Mouse (Mus musculus): ENCODE data around the gene Ccdc157.
A peak's percentile ranks its signal among the peaks of the same experiment; 100 is the strongest.
"Not testable (repeated sequence)": the region's sequence is repeated elsewhere in the genome, so short reads cannot be mapped to it uniquely, and the experiment has no call there.

The Ccdc157 gene

DNA sequence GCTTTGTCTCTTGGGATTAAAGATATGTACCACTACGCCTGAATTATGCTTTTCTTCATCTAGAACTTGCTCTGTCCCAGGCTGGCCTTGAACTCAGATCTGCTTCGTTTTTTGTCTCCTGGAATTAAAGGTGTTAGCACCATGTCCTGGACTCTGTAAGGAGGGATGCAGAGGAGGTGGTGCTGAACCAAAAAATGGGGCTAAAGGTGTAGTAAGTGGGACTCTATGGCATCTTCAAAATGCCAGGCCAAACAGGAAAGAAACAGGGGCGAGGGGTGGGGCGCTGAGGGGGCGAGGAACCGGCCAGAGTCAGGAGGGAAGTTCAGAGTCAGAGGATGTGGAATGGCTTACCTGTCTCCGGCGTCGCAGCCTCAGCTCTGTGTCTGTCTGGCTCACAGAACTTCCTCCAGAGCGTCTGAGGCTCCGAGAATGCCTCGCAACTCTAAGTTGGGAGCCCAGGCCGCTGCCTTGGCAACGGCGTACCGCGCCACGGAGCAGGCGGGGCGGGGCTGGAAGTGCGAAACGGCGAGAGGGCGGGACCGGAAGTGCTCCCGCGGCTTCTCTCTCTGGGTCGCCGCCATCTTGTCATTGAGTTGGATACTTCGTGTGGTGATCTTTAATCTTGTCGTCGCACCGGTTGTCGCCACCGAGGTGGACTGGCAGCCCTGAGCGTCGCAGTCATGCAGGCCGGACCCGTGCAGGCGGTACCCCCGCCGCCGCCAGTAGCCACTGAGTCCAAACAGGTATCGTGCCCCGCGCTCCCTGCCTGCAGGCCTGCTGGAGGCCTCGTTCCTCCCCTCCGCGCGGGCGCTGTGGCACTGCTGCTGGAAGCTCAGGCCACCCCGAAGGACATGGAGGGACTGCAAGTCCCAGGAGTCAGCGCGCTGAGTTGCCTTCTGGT lies at the start of gene Ccdc157, which contains the start of gene Sf3a1:
Gene Ccdc157 (minus strand): TSS at position 486 of the 901 bp plus-strand sequence.
Gene Sf3a1 (plus strand): TSS at position 543 of the 901 bp plus-strand sequence.
- peak; percentile 82 to 94 for DNase-seq (ENCODE audit: low spot score in 2 of 2)

DNA sequence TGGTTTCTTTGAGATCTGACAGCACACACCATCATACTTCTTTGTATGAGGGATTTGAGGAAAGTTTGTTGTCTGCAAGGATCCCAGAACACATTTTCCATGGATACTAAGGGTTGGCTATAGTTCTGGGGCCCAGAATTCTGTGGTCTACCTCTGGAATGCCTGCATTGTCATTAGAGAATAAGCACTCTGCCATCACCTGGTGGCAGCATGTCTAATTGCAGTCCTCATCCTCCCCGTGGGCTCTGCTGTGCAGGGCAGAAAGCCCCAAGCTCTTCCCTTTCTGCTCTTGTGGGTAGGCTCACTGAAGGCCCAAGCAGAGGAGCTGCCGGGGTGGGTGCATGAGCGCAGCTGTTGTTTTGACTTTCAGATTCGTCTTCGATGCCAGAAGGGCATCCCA lies 49.5 kb upstream of the Ccdc157 start:
- DNase-seq (ENCODE audit: low spot score in 2 of 2): no peak

DNA sequence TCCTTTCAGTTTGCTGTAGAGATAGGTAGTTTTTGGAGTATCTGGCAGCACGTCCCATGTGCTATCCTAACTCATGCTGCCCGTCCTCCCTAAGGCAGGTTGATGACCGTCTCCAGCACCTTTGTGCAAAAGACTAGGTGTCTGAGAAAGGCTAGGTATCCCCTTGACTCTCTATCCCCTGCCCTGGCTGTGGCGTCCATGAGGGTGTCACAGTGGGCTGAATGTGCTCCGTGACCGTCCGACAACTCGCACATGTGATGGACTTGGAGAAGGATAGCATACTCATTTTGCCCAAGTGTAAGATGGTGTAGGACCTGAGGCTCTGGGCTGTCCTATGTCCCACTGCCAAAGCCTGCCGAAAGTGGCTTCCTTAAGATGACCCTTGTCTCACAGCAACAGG lies 47.6 kb upstream of the Ccdc157 start:
- no peak for DNase-seq (ENCODE audit: low spot score in 2 of 2)

DNA sequence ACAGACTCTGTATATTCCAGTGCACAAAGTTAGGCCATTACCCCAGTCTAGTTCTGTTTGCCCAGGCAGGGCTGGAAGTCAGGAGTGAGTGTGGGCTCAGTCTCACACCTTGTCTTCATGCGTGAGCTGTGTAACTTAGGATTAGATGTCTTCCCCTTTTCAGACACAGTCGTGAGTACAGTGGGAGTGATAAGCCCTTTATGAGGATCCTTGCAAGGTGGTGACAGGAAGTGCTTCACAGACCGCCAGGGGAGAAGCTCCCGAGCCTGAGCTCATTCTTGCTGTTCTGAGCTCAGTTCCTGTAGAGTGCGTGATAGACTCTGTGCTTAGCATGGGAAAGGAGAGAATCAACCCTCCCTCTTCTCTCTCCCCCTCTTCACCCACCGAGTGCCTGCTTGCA lies 46.5 kb upstream of the Ccdc157 start:
- no peak for DNase-seq (ENCODE audit: low spot score in 2 of 2)

DNA sequence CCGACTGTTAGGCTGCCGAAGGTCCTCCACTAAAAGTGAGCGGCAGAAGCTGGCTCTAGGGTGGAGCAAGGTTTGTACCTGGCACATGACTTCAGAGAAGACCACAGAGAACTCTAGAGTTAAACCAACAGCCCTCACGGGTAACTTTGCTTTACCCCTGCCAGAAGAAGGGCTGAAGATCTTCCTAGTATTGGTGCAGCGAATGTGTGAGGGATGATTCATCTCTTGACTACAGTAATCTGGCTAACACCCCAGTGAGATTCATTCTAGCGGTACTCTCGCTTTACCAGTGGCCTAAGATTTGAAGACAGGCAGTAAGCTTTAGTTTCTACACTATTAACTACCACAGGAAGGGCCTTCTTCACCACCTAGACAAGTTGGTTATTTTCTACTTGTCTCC lies 45.9 kb upstream of the Ccdc157 start:
- DNase-seq (ENCODE audit: low spot score in 2 of 2): no peak

DNA sequence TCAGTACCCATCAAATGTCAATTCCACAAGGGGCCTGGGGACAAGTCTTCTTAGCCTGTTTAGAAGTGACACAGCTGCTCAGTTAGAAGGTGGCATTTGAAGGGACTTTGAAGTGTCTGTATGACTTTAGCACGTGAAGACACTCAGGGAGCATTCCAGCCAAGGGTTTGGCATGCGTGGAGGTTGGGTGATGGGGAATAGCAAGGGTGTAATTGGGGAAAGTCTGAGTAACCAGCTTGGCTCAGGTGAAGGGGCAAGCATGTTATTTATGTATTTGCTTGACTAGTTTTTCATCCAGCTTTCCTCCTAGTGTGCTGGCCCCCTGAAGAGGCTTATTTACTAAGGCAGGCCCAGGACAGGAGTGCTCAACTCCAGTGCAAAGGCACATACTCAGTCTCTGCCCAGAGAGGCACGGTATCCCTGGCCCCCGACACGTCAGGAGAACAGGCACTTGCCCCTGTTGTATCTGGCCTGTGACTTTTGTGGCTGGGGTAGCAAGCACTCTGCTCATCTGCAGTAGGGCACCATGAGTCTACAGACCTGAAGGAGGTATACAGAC lies 45.1 kb upstream of the Ccdc157 start:
- DNase-seq (ENCODE audit: low spot score in 2 of 2): no peak

DNA sequence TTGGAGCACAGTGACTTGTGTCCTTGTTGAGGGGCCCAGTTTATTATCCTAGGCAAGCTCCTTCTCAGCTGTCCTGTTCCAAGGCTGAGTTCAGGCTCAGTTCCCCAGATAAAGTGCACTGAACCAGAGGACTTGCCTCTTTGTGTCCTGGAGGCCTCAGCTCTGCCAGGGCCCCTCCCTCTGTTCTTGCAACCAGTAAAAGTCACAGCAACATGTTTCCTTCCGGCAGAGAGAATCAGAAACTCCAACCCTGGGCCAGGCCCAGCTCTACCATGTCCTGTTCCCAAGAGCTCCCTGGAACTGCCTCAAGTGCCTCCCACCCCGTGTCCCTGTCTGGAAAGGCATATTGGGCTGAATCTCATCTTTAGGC lies 43.6 kb upstream of the Ccdc157 start:
- DNase-seq (ENCODE audit: low spot score in 2 of 2): no peak

DNA sequence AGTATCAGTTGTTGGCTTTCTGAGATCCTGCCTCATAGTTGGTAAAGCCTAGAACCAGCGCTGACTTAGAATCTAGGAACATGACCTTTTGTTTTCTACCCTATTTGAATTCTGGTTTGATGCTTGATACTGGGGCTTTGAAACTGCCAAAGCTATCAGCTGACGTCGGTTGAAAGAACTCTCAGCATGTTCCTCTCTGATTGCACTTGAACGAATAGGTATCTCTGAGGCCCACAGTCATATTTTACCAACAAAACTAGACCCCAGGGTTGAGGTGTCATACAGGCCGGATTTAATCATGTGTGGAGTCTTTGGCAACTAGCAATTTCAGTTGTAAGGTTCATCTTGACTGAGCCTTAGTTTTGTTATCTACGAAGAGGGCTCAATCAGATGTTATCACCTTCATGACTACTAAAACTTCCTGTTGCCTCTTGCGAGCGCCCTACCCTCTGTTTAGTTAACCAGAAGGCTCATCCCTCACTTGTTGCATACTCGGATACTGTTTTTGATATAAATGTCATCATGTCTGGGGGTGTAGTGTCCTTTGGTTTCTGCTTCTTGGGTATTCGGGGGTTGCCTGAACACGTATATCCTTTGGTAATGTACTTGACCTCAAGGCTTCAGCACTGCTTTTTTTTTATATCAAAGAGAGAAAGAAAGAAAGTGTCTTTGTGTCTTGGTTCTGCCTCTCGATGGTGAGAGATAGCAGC lies 43.1 kb upstream of the Ccdc157 start:
- no peak for DNase-seq (ENCODE audit: low spot score in 2 of 2)

GRCm38 (mm10) chr11:4201981-4202700 lies 42.0 kb upstream of the Ccdc157 start:
- DNase-seq (ENCODE audit: low spot score in 2 of 2): no peak

GRCm38 (mm10) chr11:4197691-4198090 lies 37.6 kb upstream of the Ccdc157 start:
- no peak for DNase-seq (ENCODE audit: low spot score in 2 of 2)

DNA sequence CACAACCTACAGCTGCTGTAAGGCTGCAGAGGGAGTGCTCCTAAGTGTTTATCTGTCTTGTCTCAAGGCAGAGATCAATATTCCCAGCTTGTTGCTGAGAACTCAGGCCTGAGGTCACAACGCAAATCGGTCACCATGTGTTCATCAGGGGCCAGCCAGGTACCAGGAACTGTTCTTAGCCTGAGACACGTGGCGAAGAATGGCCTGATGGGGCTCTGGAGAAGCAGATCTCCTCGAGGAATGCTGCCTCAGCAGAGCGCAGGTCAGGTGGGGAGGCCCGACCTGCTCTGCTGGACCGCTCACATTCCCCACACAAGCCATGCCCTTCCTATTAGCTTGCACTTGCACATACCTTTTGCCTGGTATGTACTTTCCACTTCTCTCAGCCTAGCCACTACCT lies 36.5 kb upstream of the Ccdc157 start:
- no peak for DNase-seq (ENCODE audit: low spot score in 2 of 2)

- no peak for DNase-seq (ENCODE audit: low spot score in 2 of 2)
Measured at GRCm38 (mm10) chr11:4195597-4196031, 35.5 kb upstream of the Ccdc157 start.

GRCm38 (mm10) chr11:4193420-4193819 lies 33.3 kb upstream of the Ccdc157 start:
- no peak for DNase-seq (ENCODE audit: low spot score in 2 of 2)

DNA sequence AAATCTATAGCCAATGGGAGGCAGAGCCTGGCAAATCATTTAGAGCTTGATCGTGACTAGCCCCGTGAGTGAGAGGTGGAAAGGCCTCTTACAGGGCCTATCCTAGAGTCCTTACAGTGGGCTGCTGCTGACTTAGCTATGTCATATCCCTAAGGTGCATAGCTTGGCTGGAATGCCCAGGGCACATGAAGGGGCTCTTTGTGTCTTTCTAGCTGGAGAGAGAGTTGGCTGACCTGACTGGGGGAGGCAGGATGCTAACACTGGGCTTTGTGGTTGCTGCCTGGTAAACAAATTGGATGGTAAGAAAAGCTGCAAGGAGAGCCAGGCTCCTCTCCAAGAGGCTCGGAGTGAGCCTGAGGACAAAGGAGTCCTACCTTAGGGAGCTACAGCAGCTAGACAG lies 32.7 kb upstream of the Ccdc157 start:
- no peak for DNase-seq (ENCODE audit: low spot score in 2 of 2)

- DNase-seq (ENCODE audit: low spot score in 2 of 2): no peak
Measured at GRCm38 (mm10) chr11:4190677-4191076, 30.6 kb upstream of the Ccdc157 start.

- DNase-seq (ENCODE audit: low spot score in 2 of 2): no peak
Measured at GRCm38 (mm10) chr11:4189182-4189581, 29.1 kb upstream of the Ccdc157 start.

GRCm38 (mm10) chr11:4187318-4187700 lies 27.2 kb upstream of the Ccdc157 start:
- no peak for DNase-seq (ENCODE audit: low spot score in 2 of 2)

- DNase-seq (ENCODE audit: low spot score in 2 of 2): peak; percentile 97
Measured at GRCm38 (mm10) chr11:4186486-4187317, 26.6 kb upstream of the Ccdc157 start, which contains the start of gene Tbc1d10a. TSS of gene Tbc1d10a (plus strand) at chr11:4186789.

DNA sequence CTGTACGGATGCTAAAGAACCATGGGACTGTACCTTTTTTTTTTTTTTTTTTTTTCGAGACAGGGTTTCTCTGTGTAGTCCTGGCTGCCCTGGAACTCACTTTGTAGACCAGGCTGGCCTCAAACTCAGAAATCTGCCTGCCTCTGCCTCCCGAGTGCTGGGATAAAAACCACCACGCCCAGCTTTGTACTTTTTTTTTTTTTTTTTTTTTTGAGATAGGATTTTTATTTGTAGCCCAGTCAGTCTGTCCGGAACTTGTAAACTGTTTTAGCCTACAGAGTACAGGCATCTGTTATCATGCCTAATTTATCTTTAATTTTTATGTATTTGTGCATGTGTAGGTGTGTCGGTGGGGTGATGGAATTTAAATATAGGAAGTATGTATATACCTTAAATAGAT lies 25.4 kb upstream of the Ccdc157 start:
- DNase-seq (ENCODE audit: low spot score in 2 of 2): not testable (repeated sequence)

DNA sequence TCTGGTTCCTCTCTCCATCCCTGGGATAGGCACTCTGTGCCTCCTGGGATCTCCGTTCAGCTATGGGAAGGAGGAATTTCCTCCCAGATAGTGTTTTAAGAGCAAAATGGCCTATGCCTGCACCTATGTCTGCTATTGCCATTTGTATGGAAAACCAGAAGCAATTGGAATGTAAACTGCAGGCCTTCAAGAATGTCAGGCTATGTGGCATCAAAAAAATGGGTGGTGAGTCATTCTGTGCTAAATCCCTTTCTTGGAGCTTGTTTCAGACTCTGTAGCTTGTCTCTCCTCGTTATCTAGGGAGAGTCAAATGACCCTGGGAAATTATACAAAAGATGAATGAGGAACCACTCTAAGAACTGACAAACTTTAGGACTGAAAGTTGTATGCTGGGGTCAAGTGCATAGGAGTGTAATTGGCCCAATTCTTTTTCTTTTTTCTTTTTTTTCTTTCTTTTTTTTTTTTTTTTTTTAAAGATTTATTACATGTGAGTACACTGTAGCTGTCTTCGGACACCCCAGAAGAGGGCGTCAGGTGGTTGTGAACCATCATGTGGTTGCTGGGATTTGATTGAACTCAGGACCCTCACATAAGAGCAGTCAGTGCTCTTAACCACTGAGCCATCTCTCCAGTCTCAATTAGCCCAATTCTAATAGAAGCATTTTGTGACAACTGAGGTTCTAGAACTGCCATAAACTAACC lies 24.3 kb upstream of the Ccdc157 start:
- DNase-seq (ENCODE audit: low spot score in 2 of 2): no peak
